Mouse (Mus musculus) cerebellum, adult (tissue): ENCODE measurements around the gene BC049352.

ENCODE experiments used
- ATAC-seq: cut with Nextera tagmentation; 2 replicates; pipeline ENCODE4 v1.9.2; 2017; ENCODE audit warnings: mild to moderate bottlenecking, moderate library complexity, mixed read lengths; ENCODE audit not compliant: insufficient number of reproducible peaks, low FRiP score, low TSS enrichment

Gene BC049352

DNA sequence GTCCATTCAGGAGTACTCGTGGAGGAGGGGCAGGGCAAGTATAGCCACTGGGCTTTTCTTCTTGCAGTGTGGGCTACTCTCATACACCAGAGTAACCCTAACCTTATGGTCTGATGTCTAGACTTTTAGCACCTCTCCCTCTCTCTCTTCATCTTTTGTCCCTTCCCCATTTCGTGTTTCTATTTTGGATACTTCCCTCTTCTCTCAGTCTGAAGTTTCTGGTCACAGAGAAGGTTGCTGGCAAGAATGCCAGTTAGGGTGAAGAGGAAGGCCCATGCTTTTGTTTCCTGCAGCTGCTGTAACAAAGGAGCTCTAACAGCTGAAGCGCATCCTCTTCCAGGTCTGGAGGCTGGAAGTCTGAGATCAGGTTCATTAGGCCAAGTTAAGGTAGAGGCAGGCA is 99.1 kb downstream of the BC049352 start:
- no peak for ATAC-seq

DNA sequence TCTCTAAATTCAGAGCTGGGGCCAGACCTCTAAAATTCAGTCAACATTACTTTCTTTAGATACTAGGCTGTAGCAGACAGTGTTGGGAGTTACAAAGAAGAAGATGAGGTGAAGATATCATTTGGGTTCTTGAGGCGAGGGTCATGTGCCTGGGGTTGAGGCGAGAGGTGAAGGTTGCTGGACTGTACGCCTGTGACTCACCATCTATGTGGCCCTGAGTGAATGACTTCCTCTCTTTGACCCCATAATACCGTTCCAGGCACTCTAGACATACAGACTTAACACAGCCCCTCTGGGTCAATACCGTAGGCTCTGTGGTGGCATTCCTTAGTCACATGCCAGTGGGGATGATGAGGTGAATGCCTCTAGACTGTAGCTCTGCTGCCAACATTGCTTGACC is 100.7 kb downstream of the BC049352 start:
- no peak for ATAC-seq

DNA sequence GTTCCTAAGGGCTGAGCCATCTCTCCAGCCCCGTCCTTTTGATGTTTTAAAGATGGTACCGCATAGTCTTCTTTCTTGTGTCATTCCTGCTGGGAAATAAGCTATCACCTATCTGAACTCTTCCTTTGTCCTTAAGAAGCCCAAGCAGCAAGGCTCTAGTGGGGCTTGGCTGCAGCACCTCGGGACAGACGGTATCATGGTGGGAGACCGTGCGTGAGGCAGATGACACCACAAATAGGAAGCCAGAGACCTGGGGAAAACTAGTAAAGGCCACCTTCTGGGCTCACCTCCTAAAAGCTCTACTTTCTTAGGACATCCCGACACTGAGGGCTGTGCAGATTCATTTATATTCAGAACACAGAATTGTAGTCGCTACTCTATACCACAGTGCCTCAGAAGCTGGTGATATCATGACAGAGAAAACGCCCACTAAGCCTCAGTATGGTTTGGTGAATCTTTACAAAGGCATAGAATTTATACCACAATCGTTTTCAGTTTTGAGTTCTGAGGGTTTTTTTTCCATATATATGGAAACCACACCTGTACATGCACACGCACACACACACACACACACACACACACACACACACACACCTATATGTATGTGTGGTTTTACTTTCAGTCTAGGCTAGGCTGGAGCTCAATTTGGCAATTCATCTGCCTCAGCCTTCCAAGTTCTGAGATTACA is 109.8 kb downstream of the BC049352 start:
- peak; percentile 78 for ATAC-seq

DNA sequence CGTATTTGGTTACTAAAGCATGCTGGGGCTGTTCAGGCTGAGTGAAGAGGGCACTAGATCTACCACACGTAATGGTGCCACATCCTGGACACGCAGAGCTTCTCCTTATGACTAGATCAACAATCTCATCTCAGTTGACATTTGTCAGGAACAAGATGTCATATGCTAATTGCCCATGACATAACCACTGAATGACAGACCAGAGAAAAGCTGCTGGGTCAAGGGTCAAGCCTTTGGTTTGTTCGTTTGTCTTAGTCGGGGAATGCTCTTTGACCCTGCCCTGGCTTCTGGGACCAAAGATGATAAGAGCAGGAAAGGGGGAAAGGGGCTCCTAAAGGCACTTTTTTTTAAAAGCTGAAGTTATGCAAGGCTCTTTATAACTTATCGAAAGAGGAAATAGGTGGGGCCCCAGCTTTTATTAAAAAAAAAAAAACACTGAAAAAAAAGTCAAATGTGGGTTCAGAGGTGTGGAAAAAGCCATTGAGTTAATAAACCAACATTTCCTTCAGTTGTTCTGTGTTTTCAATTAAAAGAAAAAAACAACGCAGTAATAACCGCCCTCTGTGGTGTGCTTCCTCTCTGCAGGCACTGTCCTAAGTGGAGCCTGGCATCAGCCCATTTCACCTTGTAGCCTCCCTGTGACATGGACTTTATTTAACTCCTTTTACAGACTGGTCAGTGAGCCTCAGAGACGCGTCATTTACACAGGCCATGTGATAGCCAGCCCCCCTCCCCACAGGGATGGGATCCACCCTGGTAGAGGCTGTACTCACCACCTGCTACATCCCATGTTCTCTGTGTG is 112.6 kb downstream of the BC049352 start:
- no peak for ATAC-seq

DNA sequence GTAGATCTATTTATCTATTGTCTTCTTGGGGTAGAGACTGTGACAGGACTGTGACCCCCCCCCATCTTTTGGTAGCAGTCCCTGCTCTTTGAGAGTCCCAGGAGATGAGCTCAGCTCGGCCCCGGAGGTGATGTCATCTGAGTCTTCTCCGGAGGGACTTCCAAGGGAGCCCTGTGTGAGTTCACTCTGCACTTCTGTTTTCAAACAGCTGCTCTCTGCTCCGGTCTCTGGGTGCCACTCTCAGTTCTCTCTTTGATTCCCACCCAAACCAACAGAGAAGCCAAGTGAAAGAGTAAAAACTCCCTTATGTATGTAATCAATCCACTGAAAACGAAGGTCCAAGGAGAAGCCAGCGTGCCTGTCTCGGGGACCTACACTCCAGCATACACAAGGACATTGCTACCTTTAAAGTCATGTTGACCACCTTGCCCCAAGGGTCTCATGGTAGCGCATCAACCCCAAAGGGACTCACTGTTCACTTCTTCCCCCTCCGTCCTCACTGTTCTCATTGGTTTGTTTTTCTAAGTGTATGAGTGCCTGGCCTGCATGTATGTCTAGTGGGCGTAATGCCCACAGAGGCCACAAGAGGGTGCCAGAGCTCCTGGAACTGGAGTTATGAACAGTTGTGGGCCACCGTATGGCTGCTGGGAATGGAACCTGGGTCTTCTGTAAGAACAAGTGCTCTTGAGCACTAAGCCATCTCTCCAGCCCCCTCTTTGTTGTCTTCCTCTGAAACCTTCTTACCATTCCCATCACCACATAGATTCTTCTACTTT is 117.6 kb downstream of the BC049352 start:
- ATAC-seq = no peak
